Mouse (Mus musculus) liver, adult 2 months (tissue): Measurements from ENCODE around the gene Dpm3.

Experiments used
- CTCF ChIP-seq: fragments of 200-500 bp; IDR thresholded peaks from 2 replicates; pipeline ENCODE4 v1.5.1; 2011; ENCODE audit warnings: low read depth, low read length, control low read depth
- POLR2A ChIP-seq: fragments of 200-500 bp; IDR thresholded peaks from 2 replicates; pipeline ENCODE4 v1.6.1; 2011; ENCODE audit warnings: low read length, control low read depth; ENCODE audit not compliant: insufficient read depth; ENCODE audit errors: extremely low read depth

GRCm38 (mm10) chr3:89260211-89260610 is 1.1 kb downstream of the Dpm3 start:
- TF ChIP-seq CTCF (no peak), POLR2A (no peak)
